Mouse (Mus musculus) effector memory CD4-positive, alpha-beta T cell, adult 7 months (primary cell): ENCODE measurements around the gene D130043K22Rik. TPM values are rescaled to one million over a fixed set of nuclear protein-coding genes. Genes with fewer than 3 reads are reported as not detected.

ENCODE experiments used
- polyA plus RNA-seq: library from polyadenylated mRNA; unstranded; fragments of 100-300 nt; shearing (Covaris generic); gene quantifications from one replicate; pipeline ENCODE4 v1.2.1, GENCODE M21; 2017

Gene D130043K22Rik
- polyA plus RNA-seq, result 0.26 TPM

GRCm38 (mm10) chr13:24844983-24845955 lies at the start of gene D130043K22Rik:
D130043K22Rik (plus strand) TSS chr13:24845135.

GRCm38 (mm10) chr13:24801308-24801921 lies 43.5 kb upstream of the D130043K22Rik start, which contains the start of gene BC005537:
BC005537 (plus strand) TSS chr13:24801657.

GRCm38 (mm10) chr13:24831353-24832130 lies 13.4 kb upstream of the D130043K22Rik start, which contains the start of the genes Acot13 and Tdp2:
Acot13 (minus strand) TSS chr13:24831540.
Tdp2 (plus strand) TSS chr13:24831679.

GRCm38 (mm10) chr13:24937108-24937838 lies 92.3 kb downstream of the D130043K22Rik start, which contains the start of gene Aldh5a1:
Aldh5a1 (minus strand) TSS chr13:24937661.

GRCm38 (mm10) chr13:24942512-24943282 lies 97.8 kb downstream of the D130043K22Rik start, which contains the start of gene Gpld1:
Gpld1 (plus strand) TSS chr13:24943152.

Other genes starting within 250 kb of the D130043K22Rik start
- not detected for gene Armh2, start 103.9 kb upstream of the D130043K22Rik start, polyA plus RNA-seq
- 15.1 TPM for gene Gmnn, start 83.2 kb upstream of the D130043K22Rik start, polyA plus RNA-seq
- gene BC005537, start 43.5 kb upstream of the D130043K22Rik start, polyA plus RNA-seq, result 20.7 TPM
- gene Acot13, start 13.6 kb upstream of the D130043K22Rik start, polyA plus RNA-seq, result 42.6 TPM
- gene Tdp2, start 13.5 kb upstream of the D130043K22Rik start, polyA plus RNA-seq, result 89.6 TPM
- 0.67 TPM for gene Aldh5a1, start 92.5 kb downstream of the D130043K22Rik start, polyA plus RNA-seq
- gene Gpld1, start 98.0 kb downstream of the D130043K22Rik start, polyA plus RNA-seq, result 0.27 TPM
- 40.6 TPM for gene Mrs2, start 175.2 kb downstream of the D130043K22Rik start, polyA plus RNA-seq
- gene Dcdc2a, start 210.9 kb downstream of the D130043K22Rik start, polyA plus RNA-seq, result not detected